Mouse (Mus musculus): ENCODE measurements at regions not wholly inside any gene's neighbourhood (a gene's known extent, or its start where the extent isn't known, plus 50 kb on each side); places are given as distances from the start of the nearest gene placed in this dataset.
"Not testable (repeated sequence)": the region's sequence is repeated elsewhere in the genome, so short reads cannot be mapped to it uniquely, and the experiment has no call there.

DNA sequence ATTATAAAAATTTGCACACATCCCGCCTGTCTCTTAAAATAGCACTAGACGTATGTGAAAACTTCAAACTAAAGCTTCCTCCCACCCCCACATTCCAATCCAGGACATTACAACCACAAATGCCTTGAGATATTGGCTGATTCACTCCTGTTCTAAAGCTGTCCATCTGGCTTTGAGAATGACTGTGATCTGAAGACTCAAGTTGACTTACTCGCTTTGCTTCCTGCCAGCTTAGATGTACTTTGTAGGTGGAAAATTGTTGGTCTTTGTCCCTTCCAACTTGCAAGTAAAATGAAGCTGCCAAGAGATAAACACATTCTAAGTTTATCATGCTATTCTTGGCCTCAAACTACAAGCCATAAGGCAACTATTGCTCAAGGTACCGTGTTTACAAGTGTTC, 779.7 kb downstream of the Cetn3 start:
- no peak for ATAC-seq (ENCODE audit: low FRiP score)
- H3K27ac ChIP-seq: no peak overlapping the region
- 89% methylated on average over 4 of the region's 4 CpGs for WGBS
- H3K4me3 ChIP-seq: no peak overlapping the region
- H3K9me3 ChIP-seq (replicated peaks): no peaks in the 10 kb centered on the region
- H3K4me2 ChIP-seq (replicated peaks): no peak overlapping the region
- no peaks in the 10 kb centered on the region for H3K36me3 ChIP-seq
- H3K27me3 ChIP-seq: no peaks in the 10 kb centered on the region
- H3K9ac ChIP-seq: no peak overlapping the region
- H3K4me1 ChIP-seq: no peaks in the 10 kb centered on the region

DNA sequence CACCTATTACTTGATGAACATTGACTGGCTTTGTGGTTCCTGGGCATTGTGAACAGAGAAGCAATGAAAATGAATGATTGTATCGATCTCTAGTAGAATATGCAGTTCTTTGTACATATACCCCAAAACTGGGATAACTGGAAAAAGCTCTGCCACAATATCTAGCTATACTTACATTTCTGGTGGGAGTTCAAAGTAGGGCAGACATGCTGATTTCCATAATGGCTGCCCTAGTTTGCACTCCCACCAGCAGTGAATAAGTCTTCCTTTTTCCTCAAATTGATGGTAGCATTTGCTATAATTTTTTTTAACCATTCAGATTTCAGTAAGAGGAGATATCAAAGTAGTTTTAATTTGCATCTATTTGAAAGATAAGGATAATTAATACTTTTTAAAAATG, 788.0 kb downstream of the Cetn3 start:
- H3K36me3 ChIP-seq: no peaks in the 10 kb centered on the region
- no peaks in the 10 kb centered on the region for H3K9me3 ChIP-seq (replicated peaks)
- H3K27me3 ChIP-seq: no peaks in the 10 kb centered on the region
- H3K27ac ChIP-seq: no peak overlapping the region
- WGBS: 90% methylated on average over 1 of the region's 1 CpGs
- ATAC-seq (ENCODE audit: low FRiP score): no peak
- no peak overlapping the region for H3K4me2 ChIP-seq (replicated peaks)
- no peaks in the 10 kb centered on the region for H3K4me1 ChIP-seq
- no peak overlapping the region for H3K4me3 ChIP-seq
- H3K9ac ChIP-seq: no peak overlapping the region

- WGBS: 86% methylated on average over 4 of the region's 4 CpGs
- Histone ChIP-seq H3K9ac (no peak overlapping the region), H3K4me2 (replicated peaks) (no peak overlapping the region), H3K4me3 (no peak overlapping the region), H3K27ac (no peak overlapping the region), H3K4me1 (no peaks in the 10 kb centered on the region), H3K27me3 (no peaks in the 10 kb centered on the region), H3K9me3 (replicated peaks) (no peaks in the 10 kb centered on the region), H3K36me3 (no peaks in the 10 kb centered on the region)
- ATAC-seq (ENCODE audit: low FRiP score): no peak
Observed at GRCm38 (mm10) chr13:82577937-82578336, 795.1 kb downstream of the Cetn3 start.

GRCm38 (mm10) chr13:82586335-82586734, 803.5 kb downstream of the Cetn3 start:
- no peak for ATAC-seq (ENCODE audit: low FRiP score)
- H3K4me1 ChIP-seq: no peaks in the 10 kb centered on the region
- H3K27ac ChIP-seq: no peak overlapping the region
- H3K36me3 ChIP-seq: no peaks in the 10 kb centered on the region
- H3K9me3 ChIP-seq (replicated peaks): no peaks in the 10 kb centered on the region
- H3K4me3 ChIP-seq: no peak overlapping the region
- WGBS: 47% methylated on average over 1 of the region's 1 CpGs
- H3K9ac ChIP-seq: no peak overlapping the region
- H3K4me2 ChIP-seq (replicated peaks): no peak overlapping the region
- H3K27me3 ChIP-seq: no peaks in the 10 kb centered on the region

- H3K27ac ChIP-seq: no peak overlapping the region
- no peak overlapping the region for H3K4me2 ChIP-seq (replicated peaks)
- no peaks in the 10 kb centered on the region for H3K9me3 ChIP-seq (replicated peaks)
- H3K36me3 ChIP-seq: no peaks in the 10 kb centered on the region
- WGBS: 90% methylated on average over 8 of the region's 8 CpGs
- no peak overlapping the region for H3K4me3 ChIP-seq
- no peak for ATAC-seq (ENCODE audit: low FRiP score)
- no peak overlapping the region for H3K9ac ChIP-seq
- no peaks in the 10 kb centered on the region for H3K4me1 ChIP-seq
- no peaks in the 10 kb centered on the region for H3K27me3 ChIP-seq
Observed at GRCm38 (mm10) chr13:82593831-82594230, 811.0 kb downstream of the Cetn3 start.

DNA sequence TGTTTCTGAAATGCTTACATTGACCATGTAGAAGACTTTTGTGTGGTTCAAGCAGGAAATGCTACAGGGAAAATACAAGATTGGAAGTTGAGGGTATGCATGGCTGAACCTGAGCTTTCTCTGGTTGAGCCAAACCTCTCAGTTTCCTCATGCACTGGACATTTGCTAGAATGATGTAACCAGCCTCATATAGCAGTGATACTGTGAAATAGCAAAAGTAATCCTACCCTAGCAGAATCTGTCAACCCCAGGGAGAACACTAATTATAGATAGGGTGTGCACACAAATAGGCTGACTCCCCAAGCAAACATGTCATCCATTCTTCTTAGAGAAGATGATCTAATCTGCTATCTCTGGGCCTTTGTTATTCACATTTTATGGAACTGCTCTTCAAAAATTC, 812.7 kb downstream of the Cetn3 start:
- Histone ChIP-seq H3K27me3 (no peaks in the 10 kb centered on the region), H3K36me3 (no peaks in the 10 kb centered on the region), H3K27ac (no peak overlapping the region), H3K9ac (no peak overlapping the region), H3K9me3 (replicated peaks) (no peaks in the 10 kb centered on the region), H3K4me1 (no peaks in the 10 kb centered on the region), H3K4me3 (no peak overlapping the region), H3K4me2 (replicated peaks) (no peak overlapping the region)
- ATAC-seq (ENCODE audit: low FRiP score): no peak

GRCm38 (mm10) chr13:82605868-82606267, 823.0 kb downstream of the Cetn3 start:
- H3K4me2 ChIP-seq (replicated peaks); H3K4me3 ChIP-seq; ATAC-seq (ENCODE audit: low FRiP score); H3K9ac ChIP-seq; H3K27me3 ChIP-seq; H3K27ac ChIP-seq; H3K36me3 ChIP-seq; H3K4me1 ChIP-seq; H3K9me3 ChIP-seq (replicated peaks): not testable (repeated sequence)
- 72% methylated on average over 3 of the region's 3 CpGs for WGBS

DNA sequence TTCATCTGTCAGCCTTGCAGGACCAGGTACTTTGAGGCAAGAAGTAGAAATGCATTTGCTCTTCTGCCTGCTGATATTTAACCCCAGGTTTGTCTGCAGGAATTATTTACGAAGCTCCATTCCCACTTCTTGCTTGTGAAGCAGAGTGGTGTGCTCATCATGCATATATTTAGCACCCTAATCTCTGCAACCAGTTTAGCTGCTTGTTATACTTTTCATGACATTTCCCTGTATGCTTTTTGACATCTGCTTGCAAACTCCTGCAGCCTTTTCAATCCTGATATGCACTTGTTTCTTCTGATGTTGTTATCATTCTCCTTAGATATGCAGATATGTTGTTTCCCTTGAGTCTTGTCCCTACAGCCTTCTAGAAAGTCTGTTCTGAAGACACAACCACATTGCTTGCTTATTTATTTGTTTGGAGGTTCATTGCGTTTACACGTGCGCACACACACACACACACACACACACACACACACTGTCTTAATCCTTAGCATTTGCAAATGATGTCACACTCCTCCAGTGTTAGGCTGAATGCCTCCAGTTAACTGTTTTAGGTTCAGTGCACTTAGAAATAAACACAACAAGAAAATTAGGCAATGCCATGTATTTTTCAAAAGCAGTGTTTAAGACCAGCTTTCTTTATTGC, 836.3 kb downstream of the Cetn3 start:
- Histone ChIP-seq H3K9ac (no peak overlapping the region), H3K9me3 (replicated peaks) (no peaks in the 10 kb centered on the region), H3K4me2 (replicated peaks) (no peak overlapping the region), H3K27ac (no peak overlapping the region), H3K36me3 (no peaks in the 10 kb centered on the region), H3K4me1 (0 out of 2 replicates have a peak, but pooled peaks cover 3% of the 10 kb centered on the region), H3K27me3 (no peaks in the 10 kb centered on the region), H3K4me3 (no peak overlapping the region)
- WGBS: 75% methylated on average over 4 of the region's 4 CpGs
- no peak for ATAC-seq (ENCODE audit: low FRiP score)

DNA sequence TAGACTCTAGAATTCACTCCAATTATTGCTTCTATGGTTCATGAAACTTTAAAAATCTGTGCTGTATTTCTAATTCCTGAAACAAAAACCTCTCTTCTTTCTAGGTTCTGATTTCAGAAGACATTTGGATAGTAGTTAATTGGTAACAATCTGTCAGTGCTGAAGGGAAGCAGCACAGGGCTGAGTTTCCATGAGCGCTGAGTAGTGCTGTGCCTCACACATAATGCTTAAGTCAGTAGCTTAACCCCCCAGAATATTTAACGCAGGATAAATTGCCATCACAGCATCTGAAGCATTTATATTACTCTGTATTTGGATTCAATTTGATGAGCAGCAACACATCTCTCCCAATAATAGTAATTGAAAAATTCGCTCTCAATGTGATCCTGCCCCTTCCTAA, 837.2 kb downstream of the Cetn3 start:
- 0 out of 2 replicates have a peak, but pooled peaks have one; percentile 49 for ATAC-seq (ENCODE audit: low FRiP score)
- Histone ChIP-seq H3K36me3 (no peaks in the 10 kb centered on the region), H3K27ac (no peak overlapping the region), H3K4me1 (0 out of 2 replicates have a peak, but pooled peaks cover 3% of the 10 kb centered on the region), H3K27me3 (no peaks in the 10 kb centered on the region), H3K4me3 (no peak overlapping the region), H3K4me2 (replicated peaks) (no peak overlapping the region), H3K9ac (no peak overlapping the region), H3K9me3 (replicated peaks) (no peaks in the 10 kb centered on the region)
- WGBS: 77% methylated on average over 3 of the region's 3 CpGs

GRCm38 (mm10) chr13:82620749-82621148, 837.9 kb downstream of the Cetn3 start:
- peak; percentile 86 for ATAC-seq (ENCODE audit: low FRiP score)
- Histone ChIP-seq H3K4me1 (0 out of 2 replicates have a peak, but pooled peaks cover 3% of the 10 kb centered on the region), H3K27me3 (no peaks in the 10 kb centered on the region), H3K9ac (no peak overlapping the region), H3K4me2 (replicated peaks) (no peak overlapping the region), H3K36me3 (no peaks in the 10 kb centered on the region), H3K9me3 (replicated peaks) (no peaks in the 10 kb centered on the region), H3K27ac (no peak overlapping the region), H3K4me3 (no peak overlapping the region)
- WGBS: 38% methylated on average over 1 of the region's 1 CpGs

DNA sequence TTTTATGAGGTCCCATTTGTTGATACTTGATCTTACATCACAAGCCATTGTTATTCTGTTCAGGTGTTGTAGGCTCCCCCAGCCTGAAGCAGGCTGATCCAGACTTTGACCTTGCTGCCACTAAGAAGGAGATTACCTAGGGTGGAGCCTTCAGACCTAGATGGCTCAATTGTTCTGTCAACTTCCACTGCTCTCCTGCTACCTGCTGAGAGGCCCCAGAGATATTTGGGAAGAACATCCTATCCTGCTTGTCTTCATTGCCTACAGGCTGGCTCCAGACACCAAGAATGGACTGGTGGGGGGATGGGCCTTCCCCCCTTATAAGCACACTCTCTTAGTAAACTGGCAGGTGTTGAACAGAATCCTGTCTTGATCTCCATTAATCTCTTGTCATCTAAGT, 845.9 kb downstream of the Cetn3 start:
- H3K4me1 ChIP-seq; H3K9ac ChIP-seq; H3K36me3 ChIP-seq; H3K27ac ChIP-seq; H3K9me3 ChIP-seq (replicated peaks); H3K27me3 ChIP-seq; H3K4me2 ChIP-seq (replicated peaks); ATAC-seq (ENCODE audit: low FRiP score); H3K4me3 ChIP-seq: not testable (repeated sequence)

Measured in hindbrain, embryonic 12.5 days (tissue).